Mouse (Mus musculus): Measurements from ENCODE around the gene Abcb9. TPM values are rescaled to one million over a fixed set of nuclear protein-coding genes. Genes with fewer than 3 reads are reported as not detected.

Abcb9 gene
- polyA plus RNA-seq, 1 experiment from 2014 or later = 3.8 TPM

- Histone ChIP-seq H3K4me2 (replicated peaks) (no peak overlapping the region), H3K9me3 (replicated peaks) (no peaks in the 10 kb centered on the region), H3K4me3 (no peak overlapping the region), H3K9ac (no peak overlapping the region), H3K27me3 (no peaks in the 10 kb centered on the region), H3K4me1 (peaks cover 15% of the 10 kb centered on the region), H3K27ac (no peak overlapping the region), H3K36me3 (no peaks in the 10 kb centered on the region)
- no peak for ATAC-seq (ENCODE audit: low FRiP score)
- WGBS = 91% methylated on average over 9 of the region's 9 CpGs
These were observed 60.2 kb downstream of the Abcb9 start for GRCm38 (mm10) chr5:124035406-124035805.

GRCm38 (mm10) chr5:124034471-124034870, 61.1 kb downstream of the Abcb9 start:
- ATAC-seq (ENCODE audit: low FRiP score) = no peak
- Histone ChIP-seq H3K36me3 (0 out of 2 replicates have a peak, but pooled peaks cover under 1% of the 10 kb centered on the region), H3K9ac (no peak overlapping the region), H3K4me2 (replicated peaks) (no peak overlapping the region), H3K4me1 (peaks cover 24% of the 10 kb centered on the region), H3K9me3 (replicated peaks) (no peaks in the 10 kb centered on the region), H3K4me3 (no peak overlapping the region), H3K27me3 (no peaks in the 10 kb centered on the region), H3K27ac (no peak overlapping the region)
- WGBS = 77% methylated on average over 11 of the region's 11 CpGs

- 0 out of 2 replicates have a peak, but pooled peaks cover 9% of the 10 kb centered on the region for H3K36me3 ChIP-seq
- no peaks in the 10 kb centered on the region for H3K27me3 ChIP-seq
- ATAC-seq (ENCODE audit: low FRiP score) = peak; percentile 69
- WGBS = under 1% methylated on average over 51 of the region's 52 CpGs
- peak within 1 kb of the TSS; percentile 95 for H3K27ac ChIP-seq
- H3K4me2 ChIP-seq (replicated peaks) = peak within 1 kb of the TSS; percentile 80
- H3K4me1 ChIP-seq = peaks cover 43% of the 10 kb centered on the region
- H3K9ac ChIP-seq = peak within 1 kb of the TSS; percentile 99
- no peaks in the 10 kb centered on the region for H3K9me3 ChIP-seq (replicated peaks)
- H3K4me3 ChIP-seq = peak within 1 kb of the TSS; percentile 94
These were observed 63.5 kb downstream of the Abcb9 start, which contains the start of gene Vps37b for GRCm38 (mm10) chr5:124032001-124032508. TSS of gene Vps37b (minus strand) at chr5:124032270.

- Histone ChIP-seq H3K36me3 (0 out of 2 replicates have a peak, but pooled peaks cover 9% of the 10 kb centered on the region), H3K27me3 (no peaks in the 10 kb centered on the region), H3K9ac (peak overlapping the region; percentile 99), H3K4me3 (peak overlapping the region; percentile 94), H3K4me1 (peaks cover 42% of the 10 kb centered on the region), H3K9me3 (replicated peaks) (no peaks in the 10 kb centered on the region), H3K27ac (peak overlapping the region; percentile 95), H3K4me2 (replicated peaks) (peak overlapping the region; percentile 80)
- ATAC-seq (ENCODE audit: low FRiP score) = peak; percentile 35
- WGBS = 1% methylated on average over 26 of the region's 26 CpGs
These were observed 64.3 kb downstream of the Abcb9 start for GRCm38 (mm10) chr5:124031068-124031955.

- Histone ChIP-seq H3K4me2 (replicated peaks) (peak overlapping the region; percentile 80), H3K4me3 (peak overlapping the region; percentile 94), H3K9me3 (replicated peaks) (no peaks in the 10 kb centered on the region), H3K4me1 (peaks cover 48% of the 10 kb centered on the region), H3K27ac (peak overlapping the region; percentile 95), H3K9ac (peak overlapping the region; percentile 99), H3K36me3 (0 out of 2 replicates have a peak, but pooled peaks cover 9% of the 10 kb centered on the region), H3K27me3 (no peaks in the 10 kb centered on the region)
- 28% methylated on average over 12 of the region's 12 CpGs for WGBS
- ATAC-seq (ENCODE audit: low FRiP score) = no peak
These were observed 65.1 kb downstream of the Abcb9 start for GRCm38 (mm10) chr5:124030386-124031067.

- 0 out of 2 replicates have a peak, but pooled peaks cover 9% of the 10 kb centered on the region for H3K36me3 ChIP-seq
- peak overlapping the region; percentile 80 for H3K4me2 ChIP-seq (replicated peaks)
- H3K4me3 ChIP-seq = peak overlapping the region; percentile 94; the same call in 1 of the 2 replicates
- H3K27me3 ChIP-seq = no peaks in the 10 kb centered on the region
- ATAC-seq (ENCODE audit: low FRiP score) = no peak
- H3K9ac ChIP-seq = no peak overlapping the region; the same call in 1 of the 2 replicates
- H3K27ac ChIP-seq = no peak overlapping the region
- H3K9me3 ChIP-seq (replicated peaks) = no peaks in the 10 kb centered on the region
- 91% methylated on average over 19 of the region's 19 CpGs for WGBS
- peaks cover 58% of the 10 kb centered on the region for H3K4me1 ChIP-seq
These were observed 66.2 kb downstream of the Abcb9 start for GRCm38 (mm10) chr5:124029220-124030035.

- no peaks in the 10 kb centered on the region for H3K9me3 ChIP-seq (replicated peaks)
- no peaks in the 10 kb centered on the region for H3K27me3 ChIP-seq
- H3K27ac ChIP-seq = peak overlapping the region; percentile 44
- no peak for ATAC-seq (ENCODE audit: low FRiP score)
- WGBS = 70% methylated on average over 7 of the region's 7 CpGs
- H3K4me3 ChIP-seq = no peak overlapping the region
- 0 out of 2 replicates have a peak, but pooled peaks cover 9% of the 10 kb centered on the region for H3K36me3 ChIP-seq
- no peak overlapping the region; the same call in 1 of the 2 replicates for H3K9ac ChIP-seq
- peak overlapping the region; percentile 30 for H3K4me2 ChIP-seq (replicated peaks)
- H3K4me1 ChIP-seq = peaks cover 66% of the 10 kb centered on the region
These were observed 66.9 kb downstream of the Abcb9 start for GRCm38 (mm10) chr5:124028680-124029079.

- Histone ChIP-seq H3K9ac (no peak overlapping the region), H3K36me3 (0 out of 2 replicates have a peak, but pooled peaks cover 9% of the 10 kb centered on the region), H3K4me1 (peaks cover 71% of the 10 kb centered on the region), H3K27me3 (no peaks in the 10 kb centered on the region), H3K27ac (peak overlapping the region; percentile 55), H3K9me3 (replicated peaks) (no peaks in the 10 kb centered on the region), H3K4me2 (replicated peaks) (peak overlapping the region; percentile 30), H3K4me3 (no peak overlapping the region)
- 64% methylated on average over 19 of the region's 19 CpGs for WGBS
- ATAC-seq (ENCODE audit: low FRiP score) = no peak
These were observed 67.7 kb downstream of the Abcb9 start for GRCm38 (mm10) chr5:124027702-124028470.

- Histone ChIP-seq H3K27ac (no peak overlapping the region; the same call in 1 of the 2 replicates), H3K4me1 (peaks cover 71% of the 10 kb centered on the region)
These were observed 69.0 kb downstream of the Abcb9 start for GRCm38 (mm10) chr5:124026568-124026967.

GRCm38 (mm10) chr5:124025587-124026441, 69.8 kb downstream of the Abcb9 start:
- Histone ChIP-seq H3K4me3 (no peak overlapping the region), H3K27me3 (no peaks in the 10 kb centered on the region), H3K27ac (peak overlapping the region; percentile 36; the same call in 1 of the 2 replicates), H3K36me3 (peaks cover 18% of the 10 kb centered on the region; the same call in 1 of the 2 replicates), H3K4me1 (peaks cover 74% of the 10 kb centered on the region), H3K9me3 (replicated peaks) (no peaks in the 10 kb centered on the region), H3K9ac (no peak overlapping the region; the same call in 1 of the 2 replicates), H3K4me2 (replicated peaks) (no peak overlapping the region)
- 83% methylated on average over 15 of the region's 15 CpGs for WGBS
- no peak for ATAC-seq (ENCODE audit: low FRiP score)

More at GRCm38 (mm10) chr5:124026568-124026967, 69.0 kb downstream of the Abcb9 start:
- 65% methylated on average over 5 of the region's 5 CpGs for WGBS
- no peak overlapping the region for H3K4me3 ChIP-seq
- H3K36me3 ChIP-seq = peaks cover 12% of the 10 kb centered on the region; the same call in 1 of the 2 replicates
- H3K27me3 ChIP-seq = no peaks in the 10 kb centered on the region
- H3K4me2 ChIP-seq (replicated peaks) = no peak overlapping the region
- ATAC-seq (ENCODE audit: low FRiP score) = no peak
- H3K9me3 ChIP-seq (replicated peaks) = no peaks in the 10 kb centered on the region
- 0 out of 2 replicates have a peak overlapping the region, but pooled peaks have one; percentile 32 for H3K9ac ChIP-seq

All from hindbrain, embryonic 12.5 days (tissue).